Mouse (Mus musculus) olfactory bulb, adult 2 months (tissue): ENCODE measurements at regions not wholly inside any gene's neighbourhood (a gene's known extent, or its start where the extent isn't known, plus 50 kb on each side); places are given as distances from the start of the nearest gene placed in this dataset.

Experiments used
- CTCF ChIP-seq: fragments of 200-500 bp; IDR thresholded peaks from 2 replicates; pipeline ENCODE4 v1.5.1; 2012; ENCODE audit warnings: low read depth, mild to moderate bottlenecking, low read length, moderate library complexity; ENCODE audit not compliant: insufficient read depth
- POLR2A ChIP-seq: fragments of 200-500 bp; IDR thresholded peaks from 2 replicates; pipeline ENCODE4 v1.6.1; 2012; ENCODE audit warnings: mild to moderate bottlenecking, low read depth, low read length, moderate library complexity; ENCODE audit not compliant: insufficient read depth

DNA sequence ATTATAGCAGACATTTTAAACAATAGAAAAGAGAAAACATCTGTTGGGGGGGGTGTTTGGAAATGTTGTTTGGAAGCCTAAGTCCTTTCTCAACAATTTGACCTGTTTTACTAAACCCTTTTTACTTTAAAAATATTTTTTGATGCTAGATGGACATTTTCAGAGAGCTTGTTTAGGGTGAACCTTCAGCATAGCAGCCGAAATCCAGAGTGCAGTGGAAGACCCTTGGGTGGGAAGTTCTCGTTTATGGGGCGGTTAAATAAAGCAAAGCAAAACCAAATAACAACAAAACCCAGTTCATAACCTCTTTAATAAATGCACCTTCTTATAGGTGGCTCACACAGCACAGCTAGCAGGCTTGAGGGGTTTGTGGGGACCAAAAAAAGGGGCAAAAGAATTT lies 62.4 kb upstream of the Ppara start:
- TF ChIP-seq CTCF (no peak), POLR2A (no peak)
